Mouse (Mus musculus): ENCODE measurements around the gene Hoxd4. TPM values are rescaled to one million over a fixed set of nuclear protein-coding genes. Genes with fewer than 3 reads are reported as not detected.
A peak's percentile ranks its signal among the peaks of the same experiment; 100 is the strongest.

The Hoxd4 gene
- polyA plus RNA-seq, 1 experiment from 2014 or later = not detected

DNA sequence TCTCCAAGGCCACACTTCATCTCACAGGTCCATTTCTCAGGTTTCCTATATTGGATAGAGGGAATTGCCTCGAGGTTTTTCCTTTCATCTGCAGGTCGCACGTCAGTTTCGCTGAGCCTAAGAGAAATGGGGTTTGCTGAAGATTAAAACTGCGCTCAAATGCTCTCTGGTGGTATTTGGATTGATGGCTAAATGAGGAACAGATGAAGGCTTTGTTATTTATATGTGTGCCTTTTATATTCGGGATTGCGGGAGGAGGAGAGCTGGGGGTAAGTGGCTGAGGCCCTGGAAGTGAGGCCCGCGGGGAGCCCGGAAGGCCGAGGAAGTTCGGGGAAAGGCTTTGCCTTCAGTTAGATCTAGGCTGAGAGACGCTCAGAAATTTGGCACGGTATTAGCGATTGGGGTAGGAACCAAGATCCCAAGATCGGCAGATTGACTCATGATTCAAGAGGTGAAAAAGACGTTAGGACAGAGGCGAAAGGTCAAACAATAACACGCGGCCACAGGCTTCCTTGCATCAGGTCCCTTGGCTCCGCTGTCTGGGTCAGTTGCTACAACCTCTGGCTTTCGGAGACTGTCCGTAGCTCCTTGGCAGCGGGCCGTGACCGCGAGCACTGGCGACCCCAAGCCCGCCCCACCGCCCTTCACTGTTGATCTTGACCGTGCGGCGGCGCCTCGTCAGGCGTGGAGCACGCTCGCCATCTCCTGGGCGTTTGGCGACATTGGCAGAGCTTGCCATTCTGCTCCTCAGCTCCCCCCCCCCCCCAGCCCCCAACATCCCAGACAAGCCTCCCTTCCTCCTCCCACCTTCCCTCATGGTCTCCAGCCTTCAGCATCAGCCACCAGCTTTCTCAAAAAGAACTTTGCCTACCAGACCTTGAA is 39.0 kb upstream of the Hoxd4 start:
- H3K4me3 ChIP-seq = peak overlapping the region; percentile 28
- under 1% methylated on average over 40 of the region's 40 CpGs for WGBS
- peaks cover 29% of the 10 kb centered on the region for H3K4me1 ChIP-seq
- no peaks in the 10 kb centered on the region for H3K36me3 ChIP-seq (replicated peaks)
- H3K27ac ChIP-seq = no peak overlapping the region
- DNase-seq (ENCODE audit: extremely low spot score, low spot score) = peak; percentile 79
- H3K27me3 ChIP-seq (ENCODE audit: poor library complexity, severe bottlenecking) = peaks cover 100% of the 10 kb centered on the region
- no peaks in the 10 kb centered on the region for H3K9me3 ChIP-seq

DNA sequence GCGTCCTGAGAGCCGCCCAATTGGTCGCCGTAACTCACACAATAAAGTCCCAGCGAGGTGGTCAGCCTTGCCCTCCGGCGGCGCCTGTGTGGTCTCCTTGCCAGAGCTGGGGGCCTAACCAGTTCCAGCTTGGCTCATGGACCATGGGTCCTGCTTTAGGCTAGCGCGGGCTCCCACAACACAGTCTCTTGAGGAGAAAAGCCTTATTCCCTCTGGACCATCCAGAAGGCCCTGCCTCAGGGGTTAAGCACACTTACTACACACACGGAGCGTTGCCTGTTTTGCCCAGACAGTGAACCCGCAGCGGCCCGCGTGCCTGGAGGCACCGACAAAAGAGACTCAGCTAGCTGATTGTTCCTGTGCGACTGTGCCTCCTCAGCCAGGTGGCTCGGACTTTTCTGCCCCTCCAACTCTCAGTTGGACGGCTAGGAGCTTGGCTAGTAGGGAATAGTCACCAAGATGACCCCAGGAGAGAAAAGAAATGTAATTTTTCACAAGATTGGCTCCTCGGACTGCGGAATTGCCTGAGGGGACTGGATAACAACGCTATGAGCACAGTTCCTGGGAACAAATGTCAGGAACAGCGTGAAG is 37.8 kb upstream of the Hoxd4 start:
- peaks cover 100% of the 10 kb centered on the region for H3K27me3 ChIP-seq (ENCODE audit: poor library complexity, severe bottlenecking)
- DNase-seq (ENCODE audit: extremely low spot score, low spot score) = peak; percentile 53
- H3K36me3 ChIP-seq (replicated peaks) = no peaks in the 10 kb centered on the region
- under 1% methylated on average over 24 of the region's 24 CpGs for WGBS
- H3K9me3 ChIP-seq = no peaks in the 10 kb centered on the region
- H3K27ac ChIP-seq = no peak overlapping the region
- peaks cover 19% of the 10 kb centered on the region for H3K4me1 ChIP-seq
- no peak overlapping the region for H3K4me3 ChIP-seq

GRCm38 (mm10) chr2:74674881-74675665 is 36.7 kb upstream of the Hoxd4 start, which contains the start of gene Hoxd12:
Hoxd12 (plus strand) TSS chr2:74675013.
- WGBS = 2% methylated on average over 47 of the region's 47 CpGs
- DNase-seq (ENCODE audit: extremely low spot score, low spot score) = no peak
- Histone ChIP-seq H3K9me3 (no peaks in the 10 kb centered on the region), H3K4me3 (no peak within 1 kb of the TSS), H3K27me3 (ENCODE audit: poor library complexity, severe bottlenecking) (peaks cover 100% of the 10 kb centered on the region), H3K27ac (no peak within 1 kb of the TSS), H3K36me3 (replicated peaks) (no peaks in the 10 kb centered on the region), H3K4me1 (peaks cover 19% of the 10 kb centered on the region)

DNA sequence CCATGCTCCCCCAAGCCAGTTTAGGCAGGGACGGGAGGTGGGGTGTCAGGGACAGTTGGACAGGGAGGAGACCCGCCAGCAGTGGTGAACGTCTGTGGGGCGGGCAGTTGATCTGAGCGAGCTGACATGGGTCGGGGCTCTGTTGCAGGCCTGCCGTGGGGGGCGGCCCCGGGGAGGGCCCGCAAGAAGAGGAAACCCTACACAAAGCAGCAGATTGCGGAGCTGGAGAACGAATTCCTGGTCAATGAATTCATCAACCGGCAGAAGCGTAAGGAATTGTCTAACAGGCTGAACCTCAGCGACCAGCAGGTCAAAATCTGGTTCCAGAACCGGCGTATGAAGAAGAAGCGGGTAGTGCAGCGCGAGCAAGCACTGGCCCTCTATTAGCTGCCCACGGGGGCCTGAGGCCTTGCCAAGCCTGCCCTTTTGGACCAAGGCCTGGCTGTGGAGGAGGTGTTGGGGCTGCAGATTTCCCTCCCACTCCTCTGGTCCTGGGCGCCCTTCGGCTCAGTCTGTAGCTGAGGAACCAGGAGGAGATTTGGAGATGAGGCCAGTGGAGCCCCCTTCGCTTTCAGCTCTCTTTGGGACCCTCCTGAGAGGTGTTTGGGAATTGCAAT is 36.0 kb upstream of the Hoxd4 start:
- H3K9me3 ChIP-seq = no peaks in the 10 kb centered on the region
- H3K4me3 ChIP-seq = no peak overlapping the region
- no peaks in the 10 kb centered on the region for H3K36me3 ChIP-seq (replicated peaks)
- H3K4me1 ChIP-seq = peaks cover 19% of the 10 kb centered on the region
- no peak for DNase-seq (ENCODE audit: extremely low spot score, low spot score)
- no peak overlapping the region for H3K27ac ChIP-seq
- peaks cover 100% of the 10 kb centered on the region for H3K27me3 ChIP-seq (ENCODE audit: poor library complexity, severe bottlenecking)
- 4% methylated on average over 24 of the region's 24 CpGs for WGBS

DNA sequence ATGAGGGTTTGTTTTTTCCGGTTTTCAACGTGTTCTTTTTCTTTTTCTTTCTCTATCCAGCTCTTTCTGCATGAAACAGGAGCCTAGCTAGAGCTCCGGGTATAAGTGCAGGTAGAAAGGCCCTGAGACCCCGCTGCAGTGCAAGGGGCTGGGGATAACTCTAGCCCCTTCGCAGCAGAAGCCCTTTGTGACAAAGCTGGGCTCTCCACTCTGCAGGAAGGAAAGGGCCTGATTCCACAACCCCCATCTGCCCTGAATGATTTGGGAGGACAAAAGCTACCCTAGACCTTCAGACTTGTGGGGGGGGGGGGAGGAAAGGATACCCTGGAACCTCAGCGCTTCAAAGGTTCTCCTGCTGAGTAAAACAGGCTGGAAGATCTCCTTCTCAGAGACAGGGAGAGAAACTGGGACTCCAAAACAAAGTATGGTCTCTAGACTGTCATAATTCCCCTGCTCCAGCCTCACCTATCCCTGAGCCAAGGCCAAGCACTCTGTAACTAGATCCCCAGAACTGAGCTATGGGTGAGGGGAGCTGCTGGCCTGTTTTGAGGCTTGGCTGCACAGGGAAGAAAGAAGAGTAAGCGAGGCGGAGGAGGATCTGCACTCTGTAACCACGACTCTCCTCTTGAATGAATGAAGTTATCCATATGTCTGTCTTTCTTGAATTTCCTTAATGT is 35.2 kb upstream of the Hoxd4 start:
- DNase-seq (ENCODE audit: extremely low spot score, low spot score) = no peak
- Histone ChIP-seq H3K27ac (no peak overlapping the region), H3K27me3 (ENCODE audit: poor library complexity, severe bottlenecking) (peaks cover 100% of the 10 kb centered on the region), H3K36me3 (replicated peaks) (no peaks in the 10 kb centered on the region), H3K4me3 (no peak overlapping the region), H3K9me3 (no peaks in the 10 kb centered on the region), H3K4me1 (peaks cover 19% of the 10 kb centered on the region)
- 3% methylated on average over 9 of the region's 9 CpGs for WGBS

GRCm38 (mm10) chr2:74677106-74677505 is 34.6 kb upstream of the Hoxd4 start:
- no peak for DNase-seq (ENCODE audit: extremely low spot score, low spot score)
- no peak overlapping the region for H3K4me3 ChIP-seq
- H3K27ac ChIP-seq = no peak overlapping the region
- WGBS = 10% methylated on average over 2 of the region's 2 CpGs
- peaks cover 24% of the 10 kb centered on the region for H3K4me1 ChIP-seq
- no peaks in the 10 kb centered on the region for H3K9me3 ChIP-seq
- no peaks in the 10 kb centered on the region for H3K36me3 ChIP-seq (replicated peaks)
- H3K27me3 ChIP-seq (ENCODE audit: poor library complexity, severe bottlenecking) = peaks cover 100% of the 10 kb centered on the region

- WGBS = 2% methylated on average over 15 of the region's 15 CpGs
- Histone ChIP-seq H3K4me1 (peaks cover 21% of the 10 kb centered on the region), H3K36me3 (replicated peaks) (no peaks in the 10 kb centered on the region), H3K27ac (no peak within 1 kb of the TSS), H3K9me3 (no peaks in the 10 kb centered on the region), H3K27me3 (ENCODE audit: poor library complexity, severe bottlenecking) (peaks cover 100% of the 10 kb centered on the region), H3K4me3 (no peak within 1 kb of the TSS)
- DNase-seq (ENCODE audit: extremely low spot score, low spot score) = no peak
Measured at GRCm38 (mm10) chr2:74678891-74679595, 32.7 kb upstream of the Hoxd4 start, which contains the start of gene Hoxd11. Hoxd11 (plus strand) TSS chr2:74679557.

DNA sequence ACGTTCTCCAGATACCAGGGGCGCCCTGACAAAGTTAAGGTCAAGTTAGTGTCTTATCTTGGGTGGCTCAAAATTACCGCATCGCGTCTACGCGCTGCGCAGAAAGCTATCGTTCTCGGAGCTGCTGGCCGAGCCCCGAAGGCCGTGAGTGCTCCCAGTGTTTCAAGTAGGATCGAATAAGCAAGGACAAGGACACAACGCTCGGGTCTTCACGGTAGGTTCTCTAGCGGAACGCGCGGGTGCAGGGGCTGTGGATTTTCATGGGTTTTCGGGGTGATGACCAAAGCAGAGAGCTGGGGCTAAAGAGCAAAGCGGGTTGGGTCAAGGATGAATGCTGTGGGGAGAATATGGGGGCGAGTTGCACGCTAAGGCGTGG is 32.1 kb upstream of the Hoxd4 start:
- Histone ChIP-seq H3K4me3 (no peak overlapping the region), H3K27ac (no peak overlapping the region), H3K36me3 (replicated peaks) (no peaks in the 10 kb centered on the region), H3K4me1 (peaks cover 21% of the 10 kb centered on the region), H3K9me3 (no peaks in the 10 kb centered on the region), H3K27me3 (ENCODE audit: poor library complexity, severe bottlenecking) (peaks cover 100% of the 10 kb centered on the region)
- no peak for DNase-seq (ENCODE audit: extremely low spot score, low spot score)
- 1% methylated on average over 26 of the region's 26 CpGs for WGBS

GRCm38 (mm10) chr2:74679980-74680379 is 31.7 kb upstream of the Hoxd4 start:
- Histone ChIP-seq H3K27ac (no peak overlapping the region), H3K27me3 (ENCODE audit: poor library complexity, severe bottlenecking) (peaks cover 100% of the 10 kb centered on the region), H3K36me3 (replicated peaks) (no peaks in the 10 kb centered on the region), H3K9me3 (no peaks in the 10 kb centered on the region), H3K4me1 (peaks cover 21% of the 10 kb centered on the region), H3K4me3 (no peak overlapping the region)
- 1% methylated on average over 23 of the region's 23 CpGs for WGBS
- DNase-seq (ENCODE audit: extremely low spot score, low spot score) = no peak

- 1% methylated on average over 21 of the region's 21 CpGs for WGBS
- Histone ChIP-seq H3K4me3 (no peak overlapping the region), H3K4me1 (peaks cover 15% of the 10 kb centered on the region), H3K27me3 (ENCODE audit: poor library complexity, severe bottlenecking) (peaks cover 100% of the 10 kb centered on the region), H3K27ac (no peak overlapping the region), H3K36me3 (replicated peaks) (no peaks in the 10 kb centered on the region), H3K9me3 (no peaks in the 10 kb centered on the region)
- no peak for DNase-seq (ENCODE audit: extremely low spot score, low spot score)
Measured at GRCm38 (mm10) chr2:74680561-74681398, 30.9 kb upstream of the Hoxd4 start.
